Mouse (Mus musculus) neural tube, embryonic 12.5 days (tissue): ENCODE measurements around the gene Sigmar1. TPM values are rescaled to one million over a fixed set of nuclear protein-coding genes. Genes with fewer than 3 reads are reported as not detected.

ENCODE experiments used
- polyA plus RNA-seq: library from polyadenylated mRNA; unstranded; fragments of >200 nt; fragmentation: Nextera tagmentation; extraction: Ambion mirVana; gene quantifications from 2 replicates; pipeline ENCODE4 v1.2.1, GENCODE M21; 2016

The Sigmar1 gene
- polyA plus RNA-seq, 1 experiment from 2014 or later, result 63.7 TPM

Other genes starting within 250 kb of the Sigmar1 start
- gene 1110017D15Rik, start 238.8 kb downstream of the Sigmar1 start, polyA plus RNA-seq, result 3.7 and 5.1 TPM in 2 replicates
- gene Fam219a, start 186.6 kb downstream of the Sigmar1 start, polyA plus RNA-seq, result 17.4 and 18.3 TPM in 2 replicates
- 1.8 and 1.9 TPM in 2 replicates for gene Dnaic1, start 186.4 kb downstream of the Sigmar1 start, polyA plus RNA-seq
- gene Enho, start 115.8 kb downstream of the Sigmar1 start, polyA plus RNA-seq, result 73.6 and 74.1 TPM in 2 replicates
- gene Cntfr, start 59.1 kb downstream of the Sigmar1 start, polyA plus RNA-seq, result 32.8 and 36.4 TPM in 2 replicates
- 73.3 and 79.5 TPM in 2 replicates for gene Il11ra1, start 56.2 kb downstream of the Sigmar1 start, polyA plus RNA-seq
- gene Rpp25l, start 42.6 kb downstream of the Sigmar1 start, polyA plus RNA-seq, result 65.9 and 66.9 TPM in 2 replicates
- gene Dctn3, start 33.0 kb downstream of the Sigmar1 start, polyA plus RNA-seq, result 225 and 233 TPM in 2 replicates
- 1.4 and 1.5 TPM in 2 replicates for gene Arid3c, start 25.0 kb downstream of the Sigmar1 start, polyA plus RNA-seq
- gene Galt, start 929 bp downstream of the Sigmar1 start, polyA plus RNA-seq, result 25.2 and 27.3 TPM in 2 replicates
- 133 and 136 TPM in 2 replicates for gene Ccl27a, start 18.1 kb upstream of the Sigmar1 start, polyA plus RNA-seq
- gene Gm21541, start 147.5 kb upstream of the Sigmar1 start, polyA plus RNA-seq, result not detected in 2 replicates
- 4.6 TPM in 2 replicates for gene Gm20878, start 185.4 kb upstream of the Sigmar1 start, polyA plus RNA-seq
- gene Fam205a4, start 209.9 kb upstream of the Sigmar1 start, polyA plus RNA-seq, result 0.23 TPM in 1 of 2 replicates, not detected in the other